Mouse (Mus musculus) ES-E14 (cell line): ENCODE data around the gene Cog7.

Experiments
- CHD2 ChIP-seq: IDR thresholded peaks from 2 replicates; pipeline ENCODE4 v1.6.1; 2014; ENCODE audit warnings: mild to moderate bottlenecking, low read depth, low read length, inconsistent platforms
- HCFC1 ChIP-seq: IDR thresholded peaks from 2 replicates; pipeline ENCODE4 v1.6.1; 2012; ENCODE audit warnings: low read length, inconsistent platforms, borderline replicate concordance; ENCODE audit not compliant: insufficient read depth
- MAFK ChIP-seq: IDR thresholded peaks from 2 replicates; pipeline ENCODE4 v1.6.1; 2014; ENCODE audit warnings: mild to moderate bottlenecking, low read depth, low read length, inconsistent platforms; ENCODE audit not compliant: insufficient read depth
- ZC3H11A ChIP-seq: IDR thresholded peaks from 2 replicates; pipeline ENCODE4 v1.6.1; 2012; ENCODE audit warnings: low read depth, mild to moderate bottlenecking, inconsistent platforms, low read length, borderline replicate concordance
- ZNF384 ChIP-seq: IDR thresholded peaks from 2 replicates; pipeline ENCODE4 v1.6.1; 2012; ENCODE audit warnings: low read depth, low read length, inconsistent platforms

- TF ChIP-seq ZNF384 (no peak), CHD2 (no peak), MAFK (no peak), ZC3H11A (no peak), HCFC1 (no peak)
Observed at GRCm38 (mm10) chr7:121899311-121899710, 82.2 kb downstream of the Cog7 start.
